Mouse (Mus musculus) small intestine, adult 2 months (tissue): Measurements from ENCODE around the gene Cadm4. TPM values are rescaled to one million over a fixed set of nuclear protein-coding genes. Genes with fewer than 3 reads are reported as not detected.

Experiments used
- H3K27ac ChIP-seq: fragments of 200-500 bp; 2 replicates; pipeline ENCODE4 v1.5.1; 2012; ENCODE audit warnings: low read depth, low read length, control low read depth, inconsistent platforms; ENCODE audit not compliant: insufficient read depth
- H3K27me3 ChIP-seq: fragments of 200-500 bp; 2 replicates; pipeline ENCODE4 v1.6.1; 2012; ENCODE audit warnings: mild to moderate bottlenecking, moderate library complexity, low read length, inconsistent platforms; ENCODE audit not compliant: control insufficient read depth, insufficient read depth
- H3K36me3 ChIP-seq: fragments of 200-500 bp; 2 replicates; pipeline ENCODE4 v1.6.1; 2012; ENCODE audit warnings: mild to moderate bottlenecking, low read length, control low read depth, inconsistent platforms; ENCODE audit not compliant: control insufficient read depth, insufficient read depth
- H3K4me1 ChIP-seq: fragments of 200-500 bp; 2 replicates; pipeline ENCODE4 v1.6.1; 2012; ENCODE audit warnings: low read length, inconsistent platforms, mixed read lengths; ENCODE audit not compliant: control insufficient read depth, insufficient read depth, insufficient read length
- H3K4me3 ChIP-seq: fragments of 200-500 bp; 2 replicates; pipeline ENCODE4 v1.5.1; 2012; ENCODE audit warnings: low read depth, mild to moderate bottlenecking, control low read depth, inconsistent platforms, low read length, moderate library complexity
- CTCF ChIP-seq: fragments of 200-500 bp; IDR thresholded peaks from 2 replicates; pipeline ENCODE4 v1.5.1; 2012; ENCODE audit warnings: low read depth, mild to moderate bottlenecking, control low read depth, inconsistent platforms, low read length, moderate library complexity, mixed read lengths; ENCODE audit not compliant: insufficient replicate concordance, insufficient read length; ENCODE audit errors: extremely low read depth
- POLR2A ChIP-seq: fragments of 200-500 bp; IDR thresholded peaks from 2 replicates; pipeline ENCODE4 v1.6.1; 2012; ENCODE audit warnings: low read depth, mild to moderate bottlenecking, control low read depth, inconsistent platforms, low read length, moderate library complexity
- WGBS: fragments of 180-500 bp; shearing (Covaris S2); methylation state at CpG from one replicate; pipeline ENCODE4 v1.1.7; 2018; 5-methylcytosine and 5-hydroxymethylcytosine counted together
- polyA plus RNA-seq: library from polyadenylated mRNA; depleted of rRNA; stranded (reverse); fragments of >200 nt; gene quantifications from 2 replicates; pipeline ENCODE4 v1.2.3, GENCODE M21; 2012

Gene Cadm4
- polyA plus RNA-seq, 1 experiment: 2.9 TPM

DNA sequence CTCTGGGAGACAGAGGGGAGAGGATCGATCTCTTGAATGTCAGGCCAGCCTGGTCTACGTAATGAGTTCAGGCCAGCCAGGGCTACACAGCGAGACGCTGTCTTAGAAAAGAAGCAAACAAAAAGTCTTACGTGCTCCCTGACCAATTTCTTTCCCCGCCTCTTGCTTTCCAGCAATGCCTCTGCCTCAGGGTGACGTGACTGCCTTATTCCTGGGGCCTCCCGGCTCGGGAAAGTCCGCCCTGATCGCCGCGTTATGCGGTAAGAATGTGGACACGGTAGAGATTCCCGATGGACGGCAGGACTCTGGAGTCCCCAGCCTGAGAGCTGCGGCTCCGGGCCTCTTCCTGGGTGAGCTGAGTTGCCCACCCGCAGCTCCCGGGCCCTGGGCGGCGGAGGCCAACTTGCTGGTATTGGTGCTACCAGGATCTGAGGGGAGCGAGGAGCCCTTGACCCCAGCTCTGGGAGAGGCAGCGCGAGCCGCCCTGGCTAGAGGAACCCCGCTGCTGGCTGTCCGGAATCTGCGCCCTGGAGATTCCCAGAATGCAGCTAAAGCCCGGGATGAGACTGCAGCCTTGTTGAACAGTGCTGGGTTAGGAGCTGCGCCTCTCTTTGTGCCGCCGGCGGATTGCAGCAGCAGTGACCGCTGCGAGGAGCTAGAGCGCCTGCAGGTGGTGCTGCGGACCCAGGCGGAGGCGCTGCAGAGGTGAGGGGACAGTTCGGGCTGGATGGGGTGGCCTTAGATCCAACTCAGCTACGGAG is 49.6 kb downstream of the Cadm4 start:
- Histone ChIP-seq H3K27me3 (no peaks in the 10 kb centered on the region), H3K4me3 (peak overlapping the region; percentile 70), H3K27ac (peak overlapping the region; percentile 44; the same call in 1 of the 2 replicates), H3K36me3 (peaks cover 21% of the 10 kb centered on the region), H3K4me1 (peaks cover 5% of the 10 kb centered on the region)
- 1% methylated on average over 43 of the region's 43 CpGs for WGBS
- TF ChIP-seq POLR2A (no peak; the same call in 1 of the 2 replicates), CTCF (peak; percentile 70)

GRCm38 (mm10) chr7:24533031-24533571 is 51.3 kb downstream of the Cadm4 start:
- TF ChIP-seq CTCF: no peak
- no peak for TF ChIP-seq POLR2A
- peaks cover 21% of the 10 kb centered on the region for H3K36me3 ChIP-seq
- H3K4me3 ChIP-seq: no peak overlapping the region
- WGBS: 95% methylated on average over 28 of the region's 28 CpGs
- H3K27ac ChIP-seq: no peak overlapping the region
- H3K27me3 ChIP-seq: no peaks in the 10 kb centered on the region
- H3K4me1 ChIP-seq: peaks cover 5% of the 10 kb centered on the region

DNA sequence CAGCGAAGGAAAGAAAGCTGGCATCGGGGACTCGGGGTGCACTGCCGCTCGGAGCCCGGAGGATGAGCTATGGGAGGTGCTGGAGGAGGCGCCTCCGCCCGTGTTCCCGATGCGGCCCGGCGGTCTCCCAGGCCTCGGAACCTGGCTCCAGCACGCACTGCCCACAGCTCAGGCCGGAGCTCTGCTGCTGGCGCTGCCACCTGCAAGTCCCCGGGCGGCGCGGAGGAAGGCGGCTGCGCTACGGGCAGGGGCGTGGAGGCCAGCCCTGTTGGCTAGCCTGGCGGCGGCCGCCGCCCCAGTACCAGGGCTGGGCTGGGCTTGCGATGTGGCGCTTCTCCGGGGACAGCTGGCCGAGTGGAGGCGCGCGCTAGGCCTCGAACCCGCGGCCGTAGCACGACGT is 52.0 kb downstream of the Cadm4 start:
- Histone ChIP-seq H3K27ac (no peak overlapping the region), H3K4me3 (no peak overlapping the region), H3K4me1 (peaks cover 5% of the 10 kb centered on the region), H3K27me3 (no peaks in the 10 kb centered on the region), H3K36me3 (peaks cover 21% of the 10 kb centered on the region)
- no peak for TF ChIP-seq POLR2A
- no peak for TF ChIP-seq CTCF
- 90% methylated on average over 42 of the region's 42 CpGs for WGBS

DNA sequence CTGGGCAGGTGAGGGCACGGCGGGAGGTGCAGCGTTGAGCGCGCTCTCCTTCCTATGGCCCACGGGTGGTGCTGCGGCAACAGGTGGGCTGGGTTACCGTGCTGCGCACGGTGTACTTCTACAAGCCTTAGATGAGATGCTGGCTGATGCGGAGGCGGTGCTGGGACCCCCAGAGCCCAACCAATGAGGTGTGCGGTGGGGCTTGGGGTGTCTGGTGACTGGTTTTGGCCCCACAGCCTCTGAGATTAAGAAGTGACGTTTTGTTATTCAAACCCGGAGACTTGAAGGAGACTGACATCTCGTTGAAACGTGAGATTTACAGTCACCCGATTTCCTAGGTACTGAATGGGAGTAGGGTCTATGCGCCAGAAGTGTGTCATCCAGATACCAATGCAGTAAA is 52.5 kb downstream of the Cadm4 start:
- H3K27me3 ChIP-seq: no peaks in the 10 kb centered on the region
- peaks cover 5% of the 10 kb centered on the region for H3K4me1 ChIP-seq
- H3K4me3 ChIP-seq: no peak overlapping the region
- TF ChIP-seq CTCF: no peak
- TF ChIP-seq POLR2A: no peak
- no peak overlapping the region for H3K27ac ChIP-seq
- H3K36me3 ChIP-seq: peaks cover 21% of the 10 kb centered on the region
- 81% methylated on average over 19 of the region's 19 CpGs for WGBS

- Histone ChIP-seq H3K36me3 (peaks cover 21% of the 10 kb centered on the region), H3K27ac (no peak overlapping the region), H3K4me1 (no peaks in the 10 kb centered on the region; the same call in 1 of the 2 replicates), H3K4me3 (no peak overlapping the region), H3K27me3 (no peaks in the 10 kb centered on the region)
- 73% methylated on average over 4 of the region's 4 CpGs for WGBS
- no peak for TF ChIP-seq POLR2A
Observed at GRCm38 (mm10) chr7:24537081-24537480, 55.3 kb downstream of the Cadm4 start.

DNA sequence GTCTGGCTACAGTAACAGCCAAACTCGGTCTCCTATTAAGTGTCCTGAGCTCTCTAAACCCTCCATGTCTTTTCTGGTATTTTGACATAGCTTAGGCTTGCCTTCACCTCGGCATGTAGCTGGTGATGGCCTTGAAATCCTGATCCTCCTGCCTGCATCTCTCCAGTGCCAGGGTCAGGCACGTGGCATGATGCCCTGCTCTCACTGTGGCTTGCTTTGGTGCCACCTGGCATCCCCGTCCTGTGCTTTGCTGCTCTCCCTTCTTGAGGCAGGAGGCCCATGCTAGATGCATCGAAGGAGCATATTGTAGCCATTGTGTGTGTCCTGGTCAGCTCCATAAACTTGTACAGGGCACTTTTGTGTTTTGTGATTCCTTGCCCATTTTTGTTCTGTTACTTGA is 55.8 kb downstream of the Cadm4 start:
- H3K27me3 ChIP-seq: no peaks in the 10 kb centered on the region
- H3K4me3 ChIP-seq: no peak overlapping the region
- no peak overlapping the region for H3K27ac ChIP-seq
- H3K4me1 ChIP-seq: no peaks in the 10 kb centered on the region; the same call in 1 of the 2 replicates
- TF ChIP-seq CTCF: no peak
- no peak for TF ChIP-seq POLR2A
- peaks cover 18% of the 10 kb centered on the region for H3K36me3 ChIP-seq
- 65% methylated on average over 5 of the region's 5 CpGs for WGBS

DNA sequence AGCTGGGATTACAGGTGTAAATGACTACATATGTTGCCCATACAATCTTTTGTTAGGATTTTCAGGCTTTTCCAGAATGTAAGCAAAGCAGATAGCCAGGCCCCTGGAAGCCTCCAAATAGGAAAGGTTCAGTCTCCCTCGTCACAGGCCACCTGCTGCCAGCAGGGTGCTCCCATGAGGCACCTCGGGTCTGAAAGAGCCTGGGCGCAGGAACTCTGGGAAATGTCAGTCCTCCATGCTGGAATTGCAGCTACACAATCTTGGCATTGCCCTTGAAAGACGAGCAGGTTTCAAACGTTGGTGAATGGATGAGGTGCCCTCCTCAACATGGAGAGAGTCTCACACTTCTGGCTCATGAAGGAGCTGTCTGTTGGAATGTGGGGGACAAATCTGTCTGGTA is 56.3 kb downstream of the Cadm4 start:
- H3K27me3 ChIP-seq: no peaks in the 10 kb centered on the region
- H3K36me3 ChIP-seq: peaks cover 15% of the 10 kb centered on the region
- WGBS: 26% methylated on average over 5 of the region's 5 CpGs
- H3K4me3 ChIP-seq: no peak overlapping the region
- TF ChIP-seq POLR2A (no peak), CTCF (no peak)
- no peak overlapping the region for H3K27ac ChIP-seq
- H3K4me1 ChIP-seq: no peaks in the 10 kb centered on the region; the same call in 1 of the 2 replicates
